Mouse (Mus musculus) lung, embryonic 14.5 days (tissue): ENCODE measurements around the gene Fam178b. TPM values are rescaled to one million over a fixed set of nuclear protein-coding genes. Genes with fewer than 3 reads are reported as not detected.

Experiments used
- ATAC-seq: fragments of 200-750 bp; cut with Nextera tagmentation; 2 replicates; pipeline ENCODE4 v1.8.0; 2017; ENCODE audit warnings: mild to moderate bottlenecking, moderate TSS enrichment, moderate library complexity; ENCODE audit not compliant: insufficient read depth
- DNase-seq: peaks from one replicate; pipeline ENCODE4 v3.0.0-alpha.2; 2015
- H3K27ac ChIP-seq: fragments of 300-500 bp; sonication (generic); 2 replicates; pipeline ENCODE4 v1.5.1; 2014; ENCODE audit warnings: low read depth, mild to moderate bottlenecking, moderate library complexity
- H3K27me3 ChIP-seq: fragments of 300-500 bp; sonication (generic); 2 replicates; pipeline ENCODE4 v1.6.1; 2014; ENCODE audit warnings: low read length, control low read depth; ENCODE audit not compliant: insufficient read depth
- H3K36me3 ChIP-seq: fragments of 300-500 bp; sonication (generic); 2 replicates; pipeline ENCODE4 v1.6.1; 2014; ENCODE audit warnings: control low read depth; ENCODE audit not compliant: insufficient read depth
- H3K4me1 ChIP-seq: fragments of 300-500 bp; sonication (generic); 2 replicates; pipeline ENCODE4 v1.6.1; 2014; ENCODE audit warnings: antibody characterized with exemption, control low read depth; ENCODE audit not compliant: insufficient read depth
- H3K4me2 ChIP-seq: fragments of 300-500 bp; sonication (generic); 2 replicates; pipeline ENCODE4 v1.6.1; 2014; ENCODE audit warnings: mild to moderate bottlenecking
- H3K4me3 ChIP-seq: fragments of 300-500 bp; sonication (generic); 2 replicates; pipeline ENCODE4 v1.5.1; 2014; ENCODE audit warnings: low read depth, low read length
- H3K9ac ChIP-seq: fragments of 300-500 bp; sonication (generic); 2 replicates; pipeline ENCODE4 v1.6.1; 2014
- H3K9me3 ChIP-seq: fragments of 300-500 bp; sonication (generic); 2 replicates; pipeline ENCODE4 v1.6.1; 2016; ENCODE audit warnings: low read depth, low read length, control low read depth
- CTCF ChIP-seq: IDR thresholded peaks from 2 replicates; pipeline ENCODE4 v1.5.1; 2016; ENCODE audit warnings: antibody characterized with exemption, low read depth
- WGBS: fragments of 180-500 bp; shearing (Covaris S2); extraction: QIAGEN DNeasy Blood & Tissue Kit; methylation state at CpG from one replicate; pipeline ENCODE4 v1.1.7; 2014; 5-methylcytosine and 5-hydroxymethylcytosine counted together
- polyA plus RNA-seq: library from polyadenylated mRNA; unstranded; fragments of >200 nt; fragmentation: Nextera tagmentation; extraction: Ambion mirVana; gene quantifications from 2 replicates; pipeline ENCODE4 v1.2.1, GENCODE M21; 2014

The Fam178b gene
- polyA plus RNA-seq, 1 experiment from 2014 or later: 1.9 TPM

- ATAC-seq: no peak
- H3K36me3 ChIP-seq: no peaks in the 10 kb centered on the region
- no peak overlapping the region for H3K27ac ChIP-seq
- no peaks in the 10 kb centered on the region for H3K9me3 ChIP-seq
- no peak for DNase-seq
- H3K4me3 ChIP-seq: no peak overlapping the region
- WGBS: 31% methylated on average over 4 of the region's 4 CpGs
- H3K9ac ChIP-seq: no peak overlapping the region
- peaks cover 22% of the 10 kb centered on the region for H3K4me1 ChIP-seq
- H3K27me3 ChIP-seq: no peaks in the 10 kb centered on the region
- H3K4me2 ChIP-seq: no peak overlapping the region
- no peak for TF ChIP-seq CTCF
These were observed 96.7 kb downstream of the Fam178b start for GRCm38 (mm10) chr1:36586288-36586687.

- Histone ChIP-seq H3K9ac (no peak overlapping the region), H3K4me2 (no peak overlapping the region), H3K27ac (no peak overlapping the region), H3K4me1 (peaks cover 20% of the 10 kb centered on the region), H3K36me3 (no peaks in the 10 kb centered on the region), H3K9me3 (no peaks in the 10 kb centered on the region), H3K4me3 (no peak overlapping the region), H3K27me3 (no peaks in the 10 kb centered on the region)
- no peak for DNase-seq
- no peak for ATAC-seq
- WGBS: 60% methylated on average over 8 of the region's 8 CpGs
- no peak for TF ChIP-seq CTCF
These were observed 99.4 kb downstream of the Fam178b start for GRCm38 (mm10) chr1:36583408-36584116.

- WGBS: 75% methylated on average over 8 of the region's 8 CpGs
- no peak overlapping the region for H3K9ac ChIP-seq
- ATAC-seq: no peak
- H3K4me2 ChIP-seq: no peak overlapping the region
- no peak for DNase-seq
- no peak overlapping the region for H3K27ac ChIP-seq
- no peaks in the 10 kb centered on the region for H3K27me3 ChIP-seq
- no peak overlapping the region for H3K4me3 ChIP-seq
- TF ChIP-seq CTCF: no peak
- peaks cover 15% of the 10 kb centered on the region for H3K4me1 ChIP-seq
- no peaks in the 10 kb centered on the region for H3K9me3 ChIP-seq
- no peaks in the 10 kb centered on the region for H3K36me3 ChIP-seq
These were observed 100.8 kb downstream of the Fam178b start for GRCm38 (mm10) chr1:36582211-36582610.

DNA sequence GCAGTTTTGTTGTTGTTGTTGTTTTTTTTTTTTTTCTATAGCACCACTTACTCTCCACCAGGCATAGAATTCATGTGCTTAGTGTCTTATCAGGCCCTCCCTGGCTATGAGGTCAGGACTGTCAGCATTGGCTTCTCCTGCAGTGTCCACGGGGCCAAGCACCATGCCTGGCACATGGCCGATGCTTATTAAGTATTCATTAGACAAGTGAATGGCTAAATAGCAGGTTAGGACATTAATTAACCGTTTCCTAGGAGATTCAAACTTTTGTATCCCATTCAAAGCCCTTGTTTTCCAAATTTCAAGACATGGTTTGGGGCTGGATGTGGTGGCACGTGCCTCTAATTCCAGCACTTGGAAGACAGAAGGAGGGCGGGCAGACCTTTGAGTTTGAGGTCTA lies 101.7 kb downstream of the Fam178b start:
- WGBS: 70% methylated on average over 5 of the region's 5 CpGs
- Histone ChIP-seq H3K27me3 (no peaks in the 10 kb centered on the region), H3K27ac (peak overlapping the region; percentile 94), H3K9ac (no peak overlapping the region; the same call in 1 of the 2 replicates), H3K9me3 (no peaks in the 10 kb centered on the region), H3K4me2 (peak overlapping the region; percentile 57), H3K36me3 (no peaks in the 10 kb centered on the region), H3K4me3 (no peak overlapping the region), H3K4me1 (peaks cover 15% of the 10 kb centered on the region)
- ATAC-seq (no peak), DNase-seq (no peak)
- TF ChIP-seq CTCF: no peak

GRCm38 (mm10) chr1:36580384-36581207 lies 102.4 kb downstream of the Fam178b start:
- Histone ChIP-seq H3K4me3 (peak overlapping the region; percentile 17; the same call in 1 of the 2 replicates), H3K9ac (peak overlapping the region; percentile 40), H3K27ac (peak overlapping the region; percentile 94), H3K36me3 (no peaks in the 10 kb centered on the region), H3K27me3 (no peaks in the 10 kb centered on the region), H3K4me2 (peak overlapping the region; percentile 57), H3K4me1 (peaks cover 15% of the 10 kb centered on the region), H3K9me3 (no peaks in the 10 kb centered on the region)
- peak; percentile 85 for DNase-seq
- TF ChIP-seq CTCF: no peak
- WGBS: 4% methylated on average over 17 of the region's 17 CpGs
- peak; percentile 96 for ATAC-seq

DNA sequence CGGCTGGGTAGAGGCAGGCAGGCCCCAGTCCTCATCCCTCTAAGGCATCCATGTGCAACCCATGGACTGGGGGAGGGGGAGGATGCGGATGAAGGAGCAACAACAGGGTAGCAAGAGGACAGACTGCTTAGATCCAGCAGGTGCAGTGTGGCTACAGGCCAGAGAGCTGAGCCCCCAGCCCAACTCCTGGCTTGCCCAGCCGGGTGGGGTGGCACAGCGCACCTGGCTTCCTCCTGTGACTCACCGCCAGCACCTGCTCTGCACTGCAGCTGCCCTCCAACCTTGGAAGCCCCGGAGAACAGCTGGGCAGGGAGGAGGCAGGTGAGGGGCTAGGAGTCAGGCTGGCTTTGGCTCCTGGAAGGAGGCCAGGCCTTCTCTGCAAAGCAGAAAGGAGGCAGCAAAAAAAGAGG lies 103.0 kb downstream of the Fam178b start:
- Histone ChIP-seq H3K9me3 (no peaks in the 10 kb centered on the region), H3K27me3 (no peaks in the 10 kb centered on the region), H3K4me1 (peaks cover 15% of the 10 kb centered on the region), H3K4me2 (peak overlapping the region; percentile 57), H3K27ac (peak overlapping the region; percentile 94), H3K36me3 (no peaks in the 10 kb centered on the region), H3K4me3 (peak overlapping the region; percentile 17; the same call in 1 of the 2 replicates), H3K9ac (peak overlapping the region; percentile 40)
- no peak for TF ChIP-seq CTCF
- ATAC-seq (peak; percentile 60), DNase-seq (no peak)
- WGBS: 23% methylated on average over 6 of the region's 6 CpGs
